Mouse (Mus musculus): Measurements from ENCODE around the gene Olfr803. TPM values are rescaled to one million over a fixed set of nuclear protein-coding genes. Genes with fewer than 3 reads are reported as not detected.

Olfr803 gene
- not detected in 2 replicates for polyA plus RNA-seq (2012; rRNA removed)

DNA sequence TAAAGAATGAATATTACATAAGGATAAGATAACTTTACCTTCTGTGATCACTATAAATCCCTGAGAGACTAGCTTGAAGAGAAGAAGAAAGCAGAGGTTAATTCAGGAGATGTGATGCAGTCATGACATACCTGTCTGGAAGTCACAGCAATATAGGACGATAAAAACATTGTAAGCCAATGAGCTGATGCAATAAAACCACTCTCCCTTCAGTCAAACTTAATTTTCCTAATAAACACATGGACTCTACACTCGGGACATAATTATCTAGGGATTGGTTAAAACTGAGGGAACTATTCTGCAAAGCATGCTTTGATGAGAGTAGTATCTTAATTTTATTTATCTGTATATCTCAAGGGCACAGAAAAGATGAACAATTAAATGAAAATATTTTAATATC is at the start of gene Olfr803:
TSS of gene Olfr803 (minus strand) at position 101 of the 400 bp plus-strand sequence.

DNA sequence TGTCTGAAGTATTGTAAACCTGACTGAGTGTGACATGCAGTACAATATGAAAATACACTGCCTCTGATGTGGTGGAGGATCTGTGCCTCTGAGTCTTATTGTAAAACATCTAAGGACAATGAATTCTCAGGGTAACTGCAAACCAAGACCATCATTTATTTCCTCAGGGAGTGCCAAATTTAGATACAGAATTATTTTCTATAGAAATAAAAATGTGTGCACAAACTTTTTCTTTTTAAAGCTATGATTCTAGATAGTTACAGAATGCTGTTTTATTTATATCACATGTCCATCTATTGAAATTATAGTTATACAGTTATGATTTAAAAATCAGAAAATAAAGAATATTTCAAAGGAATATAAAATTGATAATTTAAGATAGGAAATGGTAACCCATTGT is 47.7 kb upstream of the Olfr803 start, which contains the start of gene Olfr806:
TSS of gene Olfr806 (minus strand) at position 101 of the 400 bp plus-strand sequence.

DNA sequence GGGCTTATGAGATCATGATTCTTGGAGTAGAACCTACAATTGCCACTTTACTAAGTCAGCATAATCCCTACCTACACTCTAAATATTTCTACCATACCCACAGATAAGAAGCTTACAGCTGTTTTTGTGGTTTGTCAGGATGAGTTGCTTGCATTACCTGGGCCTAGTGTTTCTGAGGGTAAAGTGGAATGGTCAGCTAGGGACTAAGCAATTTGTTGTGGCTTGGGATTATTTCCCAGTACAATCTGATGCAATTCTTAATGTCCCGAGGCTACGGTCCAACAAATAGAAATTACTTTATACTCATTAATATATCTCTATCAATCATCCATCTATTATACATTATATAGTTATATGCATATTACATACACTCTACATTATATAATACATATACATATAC is 35.2 kb upstream of the Olfr803 start, which contains the start of gene Olfr805:
TSS of gene Olfr805 (minus strand) at position 101 of the 400 bp plus-strand sequence.

DNA sequence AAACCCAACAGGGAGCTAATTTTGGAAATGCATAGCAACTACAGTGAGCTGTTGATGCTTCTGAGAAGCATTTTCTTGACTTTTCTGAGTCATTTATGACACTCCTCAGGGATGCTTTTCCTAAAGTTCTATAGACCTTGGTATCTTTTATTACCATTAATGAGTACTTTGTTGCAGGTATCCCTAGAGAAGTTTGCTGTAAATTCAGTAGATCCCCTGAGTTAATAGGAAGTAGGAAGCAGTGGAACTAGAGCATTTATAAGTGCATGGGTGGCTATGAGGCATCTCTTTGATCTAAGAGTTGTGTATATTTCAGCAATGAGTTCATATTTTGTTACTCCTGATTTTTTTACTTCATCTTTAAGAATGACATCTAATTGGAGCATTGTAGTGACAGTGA is 8.8 kb upstream of the Olfr803 start, which contains the start of gene Olfr804:
TSS of gene Olfr804 (plus strand) at position 301 of the 400 bp plus-strand sequence.

DNA sequence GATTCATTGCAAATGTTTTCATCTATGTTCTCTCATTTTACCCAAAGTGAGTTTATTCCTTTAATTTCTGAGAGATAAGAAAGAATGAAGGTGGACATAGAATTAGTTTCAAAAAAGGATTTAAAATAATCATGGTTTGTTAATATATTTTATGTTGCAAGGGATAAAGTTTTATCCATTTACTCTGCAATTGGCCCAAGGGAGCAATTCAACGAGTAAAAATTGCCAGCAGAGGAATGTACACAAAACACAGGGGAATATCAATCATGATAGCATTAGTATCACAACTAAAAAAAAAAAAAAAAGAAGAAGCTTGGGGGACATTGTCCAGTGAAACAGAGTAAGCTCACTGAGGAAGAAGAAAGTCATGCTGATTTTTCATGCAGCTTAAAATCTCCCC is 6.0 kb downstream of the Olfr803 start, which contains the start of gene Olfr802:
TSS of gene Olfr802 (minus strand) at position 101 of the 400 bp plus-strand sequence.

DNA sequence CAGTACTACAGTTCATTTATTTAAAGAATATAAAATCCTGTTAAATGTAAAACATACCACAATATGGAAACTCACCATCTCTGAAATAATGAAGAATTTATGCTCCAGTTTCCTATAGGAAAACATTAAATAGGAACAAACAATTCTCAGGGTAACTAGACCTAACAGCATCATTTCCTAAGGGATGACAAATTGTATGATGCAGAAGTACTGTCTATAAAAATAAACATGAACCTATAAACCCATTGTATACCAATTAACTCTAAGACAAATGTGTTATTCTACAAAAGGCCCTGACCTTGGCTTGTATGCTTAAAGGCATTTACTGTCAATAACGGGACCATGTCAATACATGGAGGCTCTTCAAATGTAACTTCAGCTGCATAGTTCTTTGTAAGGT is 20.3 kb downstream of the Olfr803 start, which contains the start of gene Olfr801:
TSS of gene Olfr801 (minus strand) at position 101 of the 400 bp plus-strand sequence.

DNA sequence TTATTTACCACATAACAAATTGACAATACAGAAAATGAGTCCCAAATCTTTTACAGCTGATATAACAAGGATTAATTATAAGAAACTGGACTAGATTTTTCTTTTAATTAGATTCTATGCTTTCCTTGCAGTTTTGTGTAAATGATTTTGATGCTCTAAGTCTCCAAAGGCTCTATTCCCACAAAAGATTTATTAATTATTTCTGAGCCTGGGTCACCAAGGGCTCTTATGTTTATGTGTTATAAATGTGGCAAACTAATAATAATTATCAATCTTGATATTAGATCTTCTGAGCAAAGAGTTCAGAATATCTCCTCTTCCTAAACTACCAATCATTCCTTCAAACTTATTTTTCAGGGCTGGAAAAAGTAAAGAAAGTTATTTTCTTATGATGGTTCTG is 36.7 kb downstream of the Olfr803 start, which contains the start of gene Olfr800:
TSS of gene Olfr800 (plus strand) at position 301 of the 400 bp plus-strand sequence.

Other genes starting within 250 kb of the Olfr803 start
- not detected in 2 replicates for gene Olfr787, start 232.4 kb downstream of the Olfr803 start, polyA plus RNA-seq (2012; rRNA removed)
- not detected in 2 replicates for gene Olfr788, start 223.3 kb downstream of the Olfr803 start, polyA plus RNA-seq (2012; rRNA removed)
- gene Olfr789, start 209.5 kb downstream of the Olfr803 start, polyA plus RNA-seq (2012; rRNA removed): not detected in 2 replicates
- not detected in 2 replicates for gene Olfr790, start 195.8 kb downstream of the Olfr803 start, polyA plus RNA-seq (2012; rRNA removed)
- gene Olfr791, start 172.5 kb downstream of the Olfr803 start, polyA plus RNA-seq (2012; rRNA removed): not detected in 2 replicates
- not detected in 2 replicates for gene Olfr792, start 155.1 kb downstream of the Olfr803 start, polyA plus RNA-seq (2012; rRNA removed)
- not detected in 2 replicates for gene Olfr794, start 126.6 kb downstream of the Olfr803 start, polyA plus RNA-seq (2012; rRNA removed)
- gene Olfr796, start 81.7 kb downstream of the Olfr803 start, polyA plus RNA-seq (2012; rRNA removed): not detected in 2 replicates
- not detected in 2 replicates for gene Olfr798, start 66.4 kb downstream of the Olfr803 start, polyA plus RNA-seq (2012; rRNA removed)
- not detected in 2 replicates for gene Olfr799, start 56.8 kb downstream of the Olfr803 start, polyA plus RNA-seq (2012; rRNA removed)
- gene Olfr800, start 36.6 kb downstream of the Olfr803 start, polyA plus RNA-seq (2012; rRNA removed): not detected in 2 replicates
- gene Olfr801, start 20.4 kb downstream of the Olfr803 start, polyA plus RNA-seq (2012; rRNA removed): not detected in 2 replicates
- gene Olfr802, start 6.1 kb downstream of the Olfr803 start, polyA plus RNA-seq (2012; rRNA removed): not detected in 2 replicates
- gene Olfr804, start 8.9 kb upstream of the Olfr803 start, polyA plus RNA-seq (2012; rRNA removed): not detected in 2 replicates
- gene Olfr805, start 35.1 kb upstream of the Olfr803 start, polyA plus RNA-seq (2012; rRNA removed): not detected in 2 replicates
- gene Olfr806, start 47.6 kb upstream of the Olfr803 start, polyA plus RNA-seq (2012; rRNA removed): not detected in 2 replicates
- not detected in 2 replicates for gene Olfr807, start 63.5 kb upstream of the Olfr803 start, polyA plus RNA-seq (2012; rRNA removed)
- not detected in 2 replicates for gene Olfr808, start 71.2 kb upstream of the Olfr803 start, polyA plus RNA-seq (2012; rRNA removed)
- gene Olfr809, start 80.4 kb upstream of the Olfr803 start, polyA plus RNA-seq (2012; rRNA removed): not detected in 2 replicates
- gene Olfr810, start 100.6 kb upstream of the Olfr803 start, polyA plus RNA-seq (2012; rRNA removed): not detected in 2 replicates
- not detected in 2 replicates for gene Olfr811, start 110.1 kb upstream of the Olfr803 start, polyA plus RNA-seq (2012; rRNA removed)
- gene Olfr812, start 151.8 kb upstream of the Olfr803 start, polyA plus RNA-seq (2012; rRNA removed): not detected in 2 replicates
- gene Olfr813, start 161.1 kb upstream of the Olfr803 start, polyA plus RNA-seq (2012; rRNA removed): not detected in 2 replicates
- not detected in 2 replicates for gene Olfr814, start 185.6 kb upstream of the Olfr803 start, polyA plus RNA-seq (2012; rRNA removed)
- not detected in 2 replicates for gene Olfr815, start 211.6 kb upstream of the Olfr803 start, polyA plus RNA-seq (2012; rRNA removed)
- gene Olfr816, start 221.3 kb upstream of the Olfr803 start, polyA plus RNA-seq (2012; rRNA removed): not detected in 2 replicates